2 mouse cellular contexts compared by ENCODE assay signal in the genomic region with DNA sequence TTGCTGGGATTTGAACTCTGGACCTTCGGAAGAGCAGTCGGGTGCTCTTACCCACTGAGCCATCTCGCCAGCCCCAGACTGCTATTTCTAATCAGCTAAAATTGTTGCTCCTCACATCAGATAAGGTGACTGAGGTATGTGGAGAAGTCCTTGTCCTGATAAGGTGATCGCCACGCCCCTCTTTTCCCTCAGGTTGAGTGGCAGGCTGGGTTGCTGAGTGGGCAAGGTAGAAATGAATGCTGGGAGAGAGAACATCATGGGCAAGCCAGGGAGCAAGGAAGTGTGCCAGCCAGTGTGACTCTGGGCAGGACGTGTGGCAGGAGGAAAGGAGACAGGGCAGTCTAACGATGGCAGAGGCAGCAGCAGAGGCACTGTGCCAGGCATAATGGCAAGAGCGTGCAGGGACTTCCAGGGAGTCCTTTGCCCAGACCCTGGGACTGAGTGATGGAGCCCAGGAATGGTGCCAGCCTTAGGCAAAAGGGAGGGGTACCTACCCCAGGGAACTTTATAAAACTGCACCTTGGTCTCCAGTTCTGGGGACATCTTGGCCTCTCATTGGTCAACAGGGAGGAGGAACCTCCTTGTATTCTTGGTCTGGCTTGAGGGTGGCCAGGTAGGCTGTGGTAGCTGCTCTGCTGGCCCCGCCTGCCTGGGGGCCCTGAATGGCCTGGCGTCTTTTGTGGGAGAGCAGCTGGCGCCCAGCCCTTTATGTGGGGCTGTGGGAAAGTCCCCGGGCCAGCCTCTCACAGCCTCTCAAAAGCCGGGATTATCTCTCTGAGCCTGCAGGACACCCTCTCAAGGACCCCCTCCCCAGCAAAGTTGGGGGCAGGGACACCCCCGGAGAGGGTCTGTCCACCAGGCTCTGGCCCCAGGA.
A peak's percentile ranks its signal among the peaks of the same experiment; 100 is the strongest.
TF ChIP-seq lines count a peak whose summit lies in the region.

No protein-coding gene starts in this region.

TF ChIP-seq in CH12.LX, 34 proteins besides CTCF, POLR2A, EP300 and RAD21:
- TF ChIP-seq ZMIZ1 (IDR thresholded peaks at IDR 0.05; ENCODE audit: low read depth, low read length) (no peak), JUN (IDR thresholded peaks at IDR 0.05; ENCODE audit: insufficient read depth, low read depth, low read length) (no peak), MEF2A (IDR thresholded peaks at IDR 0.05; ENCODE audit: borderline replicate concordance, low read depth, low read length) (no peak), SIN3A (IDR thresholded peaks at IDR 0.05; ENCODE audit: low read length) (no peak), TCF12 (IDR thresholded peaks at IDR 0.05; ENCODE audit: low read depth, low read length) (0 out of 2 replicates have a peak, but pooled peaks have one; percentile 37)

TF ChIP-seq in MEL, 35 proteins besides CTCF, POLR2A, EP300 and RAD21 (continued from another document):
- TF ChIP-seq BHLHE40 (IDR thresholded peaks at IDR 0.05; ENCODE audit: borderline replicate concordance, low read depth, low read length) = no peak
- TF ChIP-seq GABPA (IDR thresholded peaks at IDR 0.05; ENCODE audit: low read depth, low read length) = no peak
- TF ChIP-seq GATA1 (IDR thresholded peaks at IDR 0.05; ENCODE audit: low read depth, low read length) = peak; percentile 37; the same call in 1 of the 2 replicates
- no peak for TF ChIP-seq ZC3H11A (IDR thresholded peaks at IDR 0.05; ENCODE audit: low read depth, low read length)
- 0 out of 2 replicates have a peak, but pooled peaks have one; percentile 36 for TF ChIP-seq TBP (IDR thresholded peaks at IDR 0.05; ENCODE audit: low read depth, low read length)
- TF ChIP-seq CHD2 (IDR thresholded peaks at IDR 0.05; ENCODE audit: low read length) = no peak
- no peak for TF ChIP-seq KAT2A (conservative IDR thresholded peaks at IDR 0.05; ENCODE audit: low read depth, low read length)
